In genomic region chr12:88957431-88957830, GRCm38 (mm10) we compare ENCODE assay signal across 17 mouse cellular contexts.
DNase-seq lines count a peak whose midpoint lies in the region.
"Had no signal": no experiment of that assay in that cellular context is flagged by ENCODE, and none has a peak within 500 bp of the region (broad histone marks: within the 10 kb centered on the region; RNA-seq: fewer than 3 reads in every experiment).

No protein-coding gene starts in this region.

- DNase-seq in kidney, adult 18-20 months: peak; percentile 23
- DNase-seq in kidney, postnatal 4 days: no peak
- peak; percentile 25 for DNase-seq in retina, postnatal 1 day
- no peak for DNase-seq in retina, embryonic 14.5 days (ENCODE audit: low spot score)
- peak; percentile 38 to 50 for DNase-seq in kidney, postnatal 25 days
- DNase-seq in spleen, postnatal 4 days (ENCODE audit: low spot score in 2 of 2): no peak
- DNase-seq in cerebellum, postnatal 14 days: no peak
- DNase-seq: adrenal gland, postnatal 10 days; adrenal gland, postnatal 36 days; B cell, adult 2 months; cerebellum, adult 18-20 months; cerebellum, adult 9-10 months; cerebellum, postnatal 25 days; forebrain, postnatal 0 days; gastrocnemius, adult 2 months; gastrocnemius, postnatal 14 days; heart, adult 11 months had no signal

Comparison
In these comparisons a context has a peak if more than half of its experiments do, and no peak if none do; other contexts are left out.
1. DNase-seq: peak in kidney, adult 18-20 months (single experiment), retina, postnatal 1 day (single experiment) and kidney, postnatal 25 days (2 of 2); none in kidney, postnatal 4 days (0 of 2), retina, embryonic 14.5 days (single experiment), spleen, postnatal 4 days (0 of 2) and cerebellum, postnatal 14 days (0 of 2).